Mouse (Mus musculus) embryonic facial prominence, embryonic 11.5 days (tissue): ENCODE results near the gene 1110008L16Rik. TPM values are rescaled to one million over a fixed set of nuclear protein-coding genes. Genes with fewer than 3 reads are reported as not detected.

Experiments used
- ATAC-seq: fragments of 200-750 bp; cut with Nextera tagmentation; replicated peaks from 2 replicates; pipeline ENCODE4 v1.8.0; 2017; ENCODE audit warnings: low read depth; ENCODE audit not compliant: insufficient number of reproducible peaks, low FRiP score, low TSS enrichment
- DNase-seq: peaks from one replicate; pipeline ENCODE4 v3.0.0-alpha.2; 2015; ENCODE audit warnings: low spot score
- H3K27ac ChIP-seq: fragments of 300-500 bp; sonication (generic); replicated peaks from 2 replicates; pipeline ENCODE4 v1.5.1; 2014; ENCODE audit warnings: mild to moderate bottlenecking, low read depth, low read length, control low read depth
- H3K27me3 ChIP-seq: fragments of 300-500 bp; sonication (generic); 2 replicates; pipeline ENCODE4 v1.6.1; 2014; ENCODE audit warnings: mild to moderate bottlenecking, low read length, moderate library complexity, mixed read lengths; ENCODE audit not compliant: control insufficient read depth, insufficient read depth
- H3K36me3 ChIP-seq: fragments of 300-500 bp; sonication (generic); replicated peaks from 2 replicates; pipeline ENCODE4 v1.6.1; 2014; ENCODE audit warnings: low read depth, mild to moderate bottlenecking, low read length, moderate library complexity, mixed read lengths; ENCODE audit not compliant: control insufficient read depth, insufficient read depth
- H3K4me1 ChIP-seq: fragments of 300-500 bp; sonication (generic); 2 replicates; pipeline ENCODE4 v1.6.1; 2014; ENCODE audit warnings: low read length, mixed read lengths; ENCODE audit not compliant: control insufficient read depth, insufficient read depth
- H3K4me2 ChIP-seq: fragments of 300-500 bp; sonication (generic); 2 replicates; pipeline ENCODE4 v1.6.1; 2014; ENCODE audit warnings: low read depth, mild to moderate bottlenecking, control low read depth, low read length, moderate library complexity
- H3K4me3 ChIP-seq: fragments of 300-500 bp; sonication (generic); 2 replicates; pipeline ENCODE4 v1.5.1; 2014; ENCODE audit warnings: low read depth, low read length, control low read depth
- H3K9ac ChIP-seq: fragments of 300-500 bp; sonication (generic); replicated peaks from 2 replicates; pipeline ENCODE4 v1.6.1; 2014; ENCODE audit warnings: mild to moderate bottlenecking, control low read depth, low read length
- H3K9me3 ChIP-seq: fragments of 300-500 bp; sonication (generic); replicated peaks from 2 replicates; pipeline ENCODE4 v1.6.1; 2016; ENCODE audit warnings: mild to moderate bottlenecking, low read length, inconsistent platforms, mixed read lengths; ENCODE audit not compliant: control insufficient read depth
- WGBS: fragments of 180-500 bp; shearing (Covaris S2); extraction: QIAGEN DNeasy Blood & Tissue Kit; methylation state at CpG from one replicate; pipeline ENCODE4 v1.1.7; 2014; 5-methylcytosine and 5-hydroxymethylcytosine counted together
- polyA plus RNA-seq: library from polyadenylated mRNA; unstranded; fragments of >200 nt; fragmentation: Nextera tagmentation; extraction: Ambion mirVana; gene quantifications from 2 replicates; pipeline ENCODE4 v1.2.1, GENCODE M21; 2014

The 1110008L16Rik gene
- polyA plus RNA-seq, 1 experiment from 2014 or later: 21.6 TPM

DNA sequence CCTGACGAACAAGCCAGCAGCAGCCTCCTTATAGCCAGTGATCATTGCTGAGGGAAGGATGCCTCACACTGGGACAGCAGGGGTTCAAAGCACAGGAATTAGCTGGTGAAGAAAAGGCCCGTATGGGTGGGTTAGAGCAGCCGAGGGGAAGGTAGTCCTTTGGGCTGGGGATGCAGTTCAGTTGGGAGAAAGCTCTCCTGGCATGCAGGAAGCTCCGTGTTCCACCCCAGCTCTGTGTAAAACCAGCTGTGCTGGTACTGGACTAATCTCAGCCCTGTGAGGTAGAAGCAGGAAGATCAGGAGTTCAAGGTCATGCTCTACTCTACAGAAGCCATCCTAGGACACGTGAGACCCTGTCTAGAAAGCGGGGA, 78.2 kb downstream of the 1110008L16Rik start:
- no peak for ATAC-seq
- DNase-seq: no peak

DNA sequence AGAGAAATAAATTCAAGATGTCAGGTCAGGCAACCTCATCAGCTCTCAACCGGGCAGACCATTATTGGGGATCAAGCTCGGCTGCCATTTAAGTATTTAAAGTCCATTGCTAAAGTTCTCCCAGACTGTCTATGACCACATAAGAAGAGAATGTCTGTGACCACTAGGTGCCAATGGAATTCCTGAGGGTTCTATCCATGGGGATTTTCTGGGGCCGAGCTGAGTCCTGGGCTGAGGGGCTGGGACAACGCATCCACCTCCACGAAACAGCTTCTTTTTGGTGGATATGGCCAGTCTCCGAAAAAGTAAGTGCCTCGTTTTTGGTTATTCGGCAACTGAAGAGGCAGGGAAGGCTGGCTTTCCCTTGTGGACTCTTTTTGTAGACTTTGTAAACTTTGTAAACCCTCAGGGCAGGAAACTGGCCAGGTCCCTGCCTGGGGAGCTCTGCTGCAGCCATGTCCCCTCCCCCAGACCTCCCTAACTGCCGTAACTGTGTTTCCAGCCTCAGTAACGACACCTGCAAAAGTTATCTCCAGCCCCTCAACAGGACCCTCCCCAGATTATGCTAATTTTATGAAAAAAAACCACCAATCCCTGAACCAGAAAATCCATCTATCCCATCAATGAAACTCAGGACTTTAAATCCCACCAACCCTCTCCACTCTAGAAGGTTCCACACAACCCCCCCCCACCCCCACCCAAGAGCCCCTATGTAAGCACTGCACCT, 84.8 kb downstream of the 1110008L16Rik start, which contains the start of gene Psma6:
TSS of gene Psma6 (plus strand) at position 200 of the 727 bp plus-strand sequence.
- Histone ChIP-seq H3K27ac (no peak within 1 kb of the TSS), H3K9ac (no peak within 1 kb of the TSS), H3K4me1 (no peaks in the 10 kb centered on the region), H3K36me3 (no peaks in the 10 kb centered on the region), H3K4me3 (no peak within 1 kb of the TSS), H3K9me3 (no peaks in the 10 kb centered on the region), H3K4me2 (no peak within 1 kb of the TSS), H3K27me3 (no peaks in the 10 kb centered on the region)
- WGBS: 72% methylated on average over 10 of the region's 10 CpGs
- DNase-seq: no peak
- no peak for ATAC-seq

More for the DNA sequence above, 78.2 kb downstream of the 1110008L16Rik start:
- Histone ChIP-seq H3K27me3 (no peaks in the 10 kb centered on the region), H3K36me3 (no peaks in the 10 kb centered on the region), H3K9ac (no peak overlapping the region), H3K9me3 (no peaks in the 10 kb centered on the region), H3K27ac (no peak overlapping the region), H3K4me3 (no peak overlapping the region), H3K4me1 (no peaks in the 10 kb centered on the region), H3K4me2 (no peak overlapping the region)
- 72% methylated on average over 6 of the region's 6 CpGs for WGBS

DNA sequence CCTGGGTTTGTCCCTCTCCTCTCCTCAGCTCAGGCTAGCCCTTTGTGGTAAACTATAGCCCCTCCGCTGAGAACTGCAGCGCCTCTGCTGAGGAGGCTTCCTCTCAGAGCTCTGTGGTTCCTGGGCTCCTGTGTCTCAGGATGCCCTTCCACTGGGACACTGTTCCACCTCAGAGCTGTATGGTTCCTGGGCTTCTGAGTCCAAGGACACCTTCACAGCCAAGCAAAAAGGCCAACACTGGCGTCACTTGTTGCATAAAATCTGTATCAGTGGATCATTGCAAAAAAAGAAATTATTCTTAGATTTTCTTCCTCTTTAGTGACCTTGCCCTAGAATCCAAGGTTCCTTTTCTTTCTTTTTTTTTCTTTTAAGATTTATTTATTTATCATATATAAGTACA, 85.4 kb downstream of the 1110008L16Rik start:
- H3K4me1 ChIP-seq: no peaks in the 10 kb centered on the region
- H3K27me3 ChIP-seq: no peaks in the 10 kb centered on the region
- no peak overlapping the region for H3K4me2 ChIP-seq
- WGBS: 90% methylated on average over 3 of the region's 3 CpGs
- no peak overlapping the region for H3K9ac ChIP-seq
- no peak overlapping the region for H3K4me3 ChIP-seq
- DNase-seq: no peak
- H3K9me3 ChIP-seq: no peaks in the 10 kb centered on the region
- no peak overlapping the region for H3K27ac ChIP-seq
- H3K36me3 ChIP-seq: no peaks in the 10 kb centered on the region
- ATAC-seq: no peak

DNA sequence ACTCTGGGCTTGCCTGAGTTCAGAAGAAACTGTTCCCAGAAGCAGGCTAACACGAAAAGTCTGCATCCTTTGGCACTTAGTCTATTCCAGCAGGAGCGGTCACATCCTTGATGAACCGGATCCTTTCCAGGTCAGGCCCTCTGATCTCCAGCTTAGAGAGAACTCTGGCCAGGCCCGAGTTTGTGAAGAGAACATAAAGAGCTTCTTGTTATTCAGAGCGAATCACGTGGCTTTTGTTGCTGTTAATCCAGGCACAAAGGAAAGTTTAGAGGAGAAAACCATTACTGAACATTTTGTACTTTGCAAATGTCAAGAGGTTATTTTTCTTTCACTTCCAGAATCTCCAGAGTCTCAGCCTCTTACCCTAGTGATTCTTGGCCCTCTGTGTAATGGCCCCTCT, 86.6 kb downstream of the 1110008L16Rik start:
- no peak overlapping the region for H3K27ac ChIP-seq
- no peaks in the 10 kb centered on the region for H3K9me3 ChIP-seq
- no peak overlapping the region for H3K4me3 ChIP-seq
- 24% methylated on average over 6 of the region's 6 CpGs for WGBS
- no peaks in the 10 kb centered on the region for H3K36me3 ChIP-seq
- ATAC-seq (no peak), DNase-seq (peak; percentile 25)
- no peak overlapping the region for H3K9ac ChIP-seq
- no peaks in the 10 kb centered on the region for H3K27me3 ChIP-seq
- H3K4me1 ChIP-seq: no peaks in the 10 kb centered on the region
- H3K4me2 ChIP-seq: no peak overlapping the region

DNA sequence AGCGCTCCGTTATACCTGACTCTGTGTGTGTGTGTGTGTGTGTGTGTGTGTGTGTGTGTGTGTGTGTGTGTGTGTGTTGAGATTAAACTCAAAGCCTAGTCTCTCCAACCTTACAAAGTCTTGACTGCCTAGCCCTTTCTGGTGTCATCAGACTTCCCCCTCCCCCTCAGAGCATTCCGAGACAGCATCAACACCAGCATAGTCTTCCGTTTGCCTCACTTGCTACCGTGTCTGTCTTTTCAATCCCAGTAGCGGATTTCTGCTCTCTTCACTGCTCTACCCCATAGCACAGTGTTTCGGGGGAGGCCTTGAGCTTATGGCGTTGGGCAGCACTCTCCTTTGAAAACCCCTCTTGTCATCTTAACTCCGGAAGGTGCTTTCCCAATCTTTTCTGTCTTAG, 87.1 kb downstream of the 1110008L16Rik start:
- no peaks in the 10 kb centered on the region for H3K36me3 ChIP-seq
- H3K9ac ChIP-seq: no peak overlapping the region
- no peak overlapping the region for H3K27ac ChIP-seq
- DNase-seq (no peak), ATAC-seq (no peak)
- H3K27me3 ChIP-seq: no peaks in the 10 kb centered on the region
- H3K4me2 ChIP-seq: no peak overlapping the region
- H3K4me1 ChIP-seq: no peaks in the 10 kb centered on the region
- 57% methylated on average over 9 of the region's 9 CpGs for WGBS
- no peaks in the 10 kb centered on the region for H3K9me3 ChIP-seq
- H3K4me3 ChIP-seq: no peak overlapping the region

DNA sequence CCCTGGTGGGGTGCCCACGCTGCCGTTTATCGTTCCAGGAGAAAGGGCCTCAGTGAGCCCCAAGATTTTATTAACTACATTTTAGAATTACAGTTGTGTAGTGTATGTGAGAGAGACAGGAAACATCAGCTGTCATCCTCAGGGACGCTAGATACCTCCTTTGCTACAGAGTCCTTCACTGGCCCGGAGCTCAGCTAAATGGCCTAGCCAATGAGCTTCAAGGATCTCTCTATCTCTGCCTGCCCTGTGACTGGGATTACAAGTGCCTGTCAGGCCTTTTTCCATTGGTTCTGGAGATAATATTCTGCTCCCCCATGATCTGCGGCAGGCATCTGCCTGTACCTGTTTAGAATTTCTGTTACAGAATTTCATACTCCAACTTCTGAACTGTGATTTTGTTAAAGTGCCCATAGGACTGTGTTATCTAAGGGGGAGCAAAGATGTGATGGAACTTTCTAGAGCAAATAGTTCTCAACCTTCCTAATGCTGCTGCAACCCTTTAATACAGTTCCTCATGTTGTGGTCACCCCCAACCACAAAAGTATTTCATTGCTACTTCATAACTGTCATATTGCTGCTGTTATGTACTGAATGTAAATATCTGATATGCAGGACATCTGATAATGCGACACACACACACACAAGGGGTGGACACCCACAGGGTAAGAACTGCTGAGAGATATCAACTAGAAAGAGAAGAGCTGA, 87.9 kb downstream of the 1110008L16Rik start:
- Histone ChIP-seq H3K36me3 (no peaks in the 10 kb centered on the region), H3K9me3 (no peaks in the 10 kb centered on the region), H3K4me2 (no peak overlapping the region), H3K27me3 (no peaks in the 10 kb centered on the region), H3K4me3 (no peak overlapping the region), H3K4me1 (no peaks in the 10 kb centered on the region), H3K9ac (no peak overlapping the region), H3K27ac (no peak overlapping the region)
- no peak for DNase-seq
- ATAC-seq: no peak
- 71% methylated on average over 7 of the region's 7 CpGs for WGBS

DNA sequence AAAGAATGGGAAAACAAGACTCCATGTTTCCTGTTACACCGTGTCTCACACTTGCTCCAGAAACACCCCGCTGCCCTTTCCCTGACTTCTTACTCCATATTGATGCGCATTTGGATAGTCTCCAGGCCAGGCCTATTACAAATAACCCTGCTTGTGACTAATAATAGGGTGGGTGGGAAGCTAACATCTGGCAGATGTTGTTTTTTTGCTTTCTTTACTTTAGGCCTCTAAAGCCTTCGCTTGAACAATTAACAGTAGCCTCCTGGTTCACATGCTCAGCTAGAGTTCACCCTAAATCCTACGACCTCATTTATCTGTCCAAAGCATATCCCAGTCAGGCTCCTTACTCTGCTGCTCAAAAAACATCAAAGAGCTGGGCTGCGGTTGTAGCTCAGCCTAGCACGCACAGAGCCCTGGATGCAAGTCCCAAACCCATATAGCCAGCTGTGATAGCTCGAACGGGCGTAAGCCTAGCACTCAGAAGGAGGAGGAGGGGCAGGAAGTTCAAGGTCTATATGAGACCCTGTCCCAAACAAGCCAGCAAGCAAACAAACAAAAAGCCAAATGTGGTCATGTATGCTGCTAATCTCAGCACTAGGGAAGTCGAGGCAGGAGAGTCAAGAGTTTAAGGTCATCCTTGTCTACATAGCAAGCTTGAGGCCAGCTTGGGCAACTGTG, 88.5 kb downstream of the 1110008L16Rik start:
- Histone ChIP-seq H3K4me2 (no peak overlapping the region), H3K27ac (no peak overlapping the region), H3K4me1 (no peaks in the 10 kb centered on the region), H3K9ac (no peak overlapping the region), H3K27me3 (no peaks in the 10 kb centered on the region), H3K9me3 (no peaks in the 10 kb centered on the region), H3K36me3 (no peaks in the 10 kb centered on the region), H3K4me3 (no peak overlapping the region)
- DNase-seq (no peak), ATAC-seq (no peak)
- WGBS: 66% methylated on average over 11 of the region's 11 CpGs

DNA sequence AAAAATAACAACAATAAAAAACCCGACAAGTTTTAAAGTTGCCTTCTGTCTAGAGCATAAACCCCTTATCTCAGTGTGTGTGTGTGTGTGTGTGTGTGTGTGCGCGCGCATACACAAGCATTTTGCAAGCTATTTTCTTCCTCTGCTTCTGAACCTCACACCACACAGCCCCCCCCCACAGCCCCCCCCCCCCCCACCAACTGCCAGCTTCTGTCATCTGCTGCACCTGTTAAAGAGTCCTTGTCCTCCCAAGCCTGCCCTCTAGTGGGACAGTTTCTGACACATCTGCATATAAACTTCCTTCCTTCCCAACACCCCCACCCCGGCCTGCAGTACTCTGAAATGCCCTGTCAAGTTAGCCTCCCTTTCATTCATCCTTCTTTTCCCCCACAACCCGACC, 89.1 kb downstream of the 1110008L16Rik start:
- H3K4me3 ChIP-seq: no peak overlapping the region
- no peak for ATAC-seq
- H3K4me1 ChIP-seq: no peaks in the 10 kb centered on the region
- no peak overlapping the region for H3K9ac ChIP-seq
- peak; percentile 27 for DNase-seq
- H3K4me2 ChIP-seq: no peak overlapping the region
- no peak overlapping the region for H3K27ac ChIP-seq
- H3K27me3 ChIP-seq: no peaks in the 10 kb centered on the region
- 58% methylated on average over 6 of the region's 6 CpGs for WGBS
- H3K36me3 ChIP-seq: no peaks in the 10 kb centered on the region
- no peaks in the 10 kb centered on the region for H3K9me3 ChIP-seq
